Mouse (Mus musculus) midbrain, embryonic 11.5 days (tissue): ENCODE measurements at regions not wholly inside any gene's neighbourhood (a gene's known extent, or its start where the extent isn't known, plus 50 kb on each side); places are given as distances from the start of the nearest gene placed in this dataset.
A peak's percentile ranks its signal among the peaks of the same experiment; 100 is the strongest.

Source experiments
- ATAC-seq: fragments of 200-750 bp; cut with Nextera tagmentation; 2 replicates; pipeline ENCODE4 v1.8.0; 2017; ENCODE audit warnings: moderate TSS enrichment, moderate library complexity; ENCODE audit not compliant: low FRiP score
- DNase-seq: peaks from one replicate; pipeline ENCODE4 v3.0.0; 2015; ENCODE audit warnings: low spot score; ENCODE audit errors: missing footprints
- H3K27ac ChIP-seq: fragments of 300-500 bp; sonication (generic); 2 replicates; pipeline ENCODE4 v1.5.1; 2014; ENCODE audit warnings: low read depth, low read length
- H3K27me3 ChIP-seq: fragments of 300-500 bp; sonication (generic); 2 replicates; pipeline ENCODE4 v1.6.1; 2014; ENCODE audit warnings: mild to moderate bottlenecking, low read length, moderate library complexity, mixed read lengths; ENCODE audit not compliant: control insufficient read depth, insufficient read depth
- H3K36me3 ChIP-seq: fragments of 300-500 bp; sonication (generic); 2 replicates; pipeline ENCODE4 v1.6.1; 2014; ENCODE audit warnings: mild to moderate bottlenecking, low read length, moderate library complexity, mixed read lengths; ENCODE audit not compliant: control insufficient read depth, insufficient read depth
- H3K4me1 ChIP-seq: fragments of 300-500 bp; sonication (generic); 2 replicates; pipeline ENCODE4 v1.6.1; 2014; ENCODE audit warnings: low read length; ENCODE audit not compliant: control insufficient read depth, insufficient read depth
- H3K4me2 ChIP-seq: fragments of 300-500 bp; sonication (generic); 2 replicates; pipeline ENCODE4 v1.6.1; 2014; ENCODE audit warnings: mild to moderate bottlenecking, moderate library complexity
- H3K4me3 ChIP-seq: fragments of 300-500 bp; sonication (generic); 2 replicates; pipeline ENCODE4 v1.5.1; 2014; ENCODE audit warnings: low read depth, low read length
- H3K9ac ChIP-seq: fragments of 300-500 bp; sonication (generic); 2 replicates; pipeline ENCODE4 v1.6.1; 2014; ENCODE audit warnings: low read length
- H3K9me3 ChIP-seq: fragments of 300-500 bp; sonication (generic); 2 replicates; pipeline ENCODE4 v1.6.1; 2016; ENCODE audit warnings: low read length; ENCODE audit not compliant: control insufficient read depth
- WGBS: fragments of 180-500 bp; shearing (Covaris S2); extraction: QIAGEN DNeasy Blood & Tissue Kit; methylation state at CpG from one replicate; pipeline ENCODE4 v1.1.7; 2014; 5-methylcytosine and 5-hydroxymethylcytosine counted together

DNA sequence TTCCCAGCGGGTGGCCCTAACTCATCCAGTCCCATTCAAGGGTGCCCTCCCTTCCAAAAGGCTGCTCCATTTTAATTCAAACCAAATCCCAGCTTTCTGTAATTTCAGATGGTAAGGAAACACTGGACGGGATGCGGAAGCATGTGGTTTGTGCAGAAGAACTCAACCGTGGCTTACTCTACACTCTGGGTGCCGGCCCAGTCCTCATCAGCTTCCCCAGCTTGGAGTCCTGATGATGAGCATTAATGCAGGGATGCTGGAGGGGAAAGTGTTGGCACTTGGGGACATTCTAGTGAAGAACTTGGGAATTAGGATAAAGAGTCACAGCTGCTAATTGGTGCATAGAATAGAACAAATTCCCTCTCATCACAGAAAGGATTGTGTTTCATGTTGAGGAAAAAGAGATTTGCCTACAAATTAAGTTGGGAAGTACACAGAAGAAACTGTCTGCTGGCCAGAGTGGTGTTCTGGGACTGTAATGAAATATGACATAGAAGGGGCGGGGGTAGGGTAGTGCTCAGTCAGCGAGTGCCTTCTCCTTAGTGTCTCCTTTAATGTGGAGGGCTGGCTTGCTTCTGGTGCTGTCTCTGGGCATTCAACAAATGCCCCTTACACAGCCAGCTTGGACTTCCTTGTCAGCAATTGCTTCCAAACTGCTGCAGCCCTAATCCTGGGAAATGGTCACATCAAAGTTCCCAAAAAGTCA lies 285.0 kb upstream of the Bmper start:
- Histone ChIP-seq H3K27me3 (no peaks in the 10 kb centered on the region), H3K36me3 (no peaks in the 10 kb centered on the region), H3K9ac (no peak overlapping the region), H3K4me3 (no peak overlapping the region), H3K9me3 (no peaks in the 10 kb centered on the region), H3K27ac (no peak overlapping the region), H3K4me2 (no peak overlapping the region), H3K4me1 (no peaks in the 10 kb centered on the region)
- 87% methylated on average over 7 of the region's 7 CpGs for WGBS
- no peak for ATAC-seq
- DNase-seq, result no peak

DNA sequence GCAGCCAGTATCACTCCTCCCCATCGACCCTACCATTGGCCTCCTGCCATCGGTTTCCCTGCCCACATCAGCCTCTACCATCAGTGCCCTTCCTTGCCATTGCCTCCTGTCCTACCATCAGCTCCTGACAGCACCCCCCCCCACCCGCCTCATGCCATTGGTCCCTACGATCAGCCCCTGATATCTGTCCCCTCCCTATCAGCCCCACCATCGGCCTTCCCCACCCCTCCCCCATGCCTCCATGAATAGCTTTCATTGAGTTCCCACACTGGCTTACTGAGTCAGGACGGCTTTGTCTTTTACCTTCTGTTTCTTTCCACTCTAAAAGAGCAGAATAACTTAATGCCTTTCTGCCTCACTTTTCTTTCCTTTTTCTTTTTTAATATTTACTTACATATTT lies 277.9 kb upstream of the Bmper start:
- Histone ChIP-seq H3K9me3 (no peaks in the 10 kb centered on the region), H3K27ac (no peak overlapping the region), H3K4me2 (no peak overlapping the region), H3K36me3 (no peaks in the 10 kb centered on the region), H3K9ac (no peak overlapping the region), H3K4me1 (no peaks in the 10 kb centered on the region), H3K4me3 (no peak overlapping the region), H3K27me3 (no peaks in the 10 kb centered on the region)
- peak; percentile 70 for ATAC-seq
- WGBS, result 63% methylated on average over 6 of the region's 6 CpGs
- no peak for DNase-seq

DNA sequence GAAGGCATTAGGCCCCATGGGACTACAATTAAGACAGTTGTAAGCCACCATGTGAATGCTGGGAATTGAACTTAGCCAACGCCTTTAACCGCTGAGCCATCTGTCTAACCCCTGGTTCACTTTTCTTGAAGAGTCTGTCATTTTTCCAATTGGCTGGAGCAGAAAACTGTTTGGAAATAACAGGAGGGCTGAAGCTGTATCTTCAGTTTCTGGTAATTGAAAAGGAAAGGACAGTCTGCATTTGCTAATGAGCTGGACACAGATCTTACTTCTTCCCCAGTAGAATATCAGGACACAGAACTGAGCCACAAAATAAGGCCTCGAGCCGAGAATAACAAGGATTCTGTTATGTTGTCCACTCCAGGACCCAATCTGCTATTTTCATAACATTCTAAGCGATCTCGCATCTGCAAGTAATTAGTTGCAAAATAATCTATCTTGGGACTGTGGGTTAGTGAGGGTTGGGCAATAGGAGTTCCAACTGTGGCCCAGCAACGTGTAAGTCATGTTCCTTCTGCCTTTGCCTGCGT lies 277.4 kb upstream of the Bmper start:
- Histone ChIP-seq H3K4me2 (no peak overlapping the region), H3K4me3 (no peak overlapping the region), H3K27me3 (no peaks in the 10 kb centered on the region), H3K9ac (no peak overlapping the region), H3K4me1 (no peaks in the 10 kb centered on the region), H3K27ac (no peak overlapping the region), H3K36me3 (no peaks in the 10 kb centered on the region), H3K9me3 (no peaks in the 10 kb centered on the region)
- 0 out of 2 replicates have a peak, but pooled peaks have one; percentile 40 for ATAC-seq
- 79% methylated on average over 8 of the region's 8 CpGs for WGBS
- no peak for DNase-seq

DNA sequence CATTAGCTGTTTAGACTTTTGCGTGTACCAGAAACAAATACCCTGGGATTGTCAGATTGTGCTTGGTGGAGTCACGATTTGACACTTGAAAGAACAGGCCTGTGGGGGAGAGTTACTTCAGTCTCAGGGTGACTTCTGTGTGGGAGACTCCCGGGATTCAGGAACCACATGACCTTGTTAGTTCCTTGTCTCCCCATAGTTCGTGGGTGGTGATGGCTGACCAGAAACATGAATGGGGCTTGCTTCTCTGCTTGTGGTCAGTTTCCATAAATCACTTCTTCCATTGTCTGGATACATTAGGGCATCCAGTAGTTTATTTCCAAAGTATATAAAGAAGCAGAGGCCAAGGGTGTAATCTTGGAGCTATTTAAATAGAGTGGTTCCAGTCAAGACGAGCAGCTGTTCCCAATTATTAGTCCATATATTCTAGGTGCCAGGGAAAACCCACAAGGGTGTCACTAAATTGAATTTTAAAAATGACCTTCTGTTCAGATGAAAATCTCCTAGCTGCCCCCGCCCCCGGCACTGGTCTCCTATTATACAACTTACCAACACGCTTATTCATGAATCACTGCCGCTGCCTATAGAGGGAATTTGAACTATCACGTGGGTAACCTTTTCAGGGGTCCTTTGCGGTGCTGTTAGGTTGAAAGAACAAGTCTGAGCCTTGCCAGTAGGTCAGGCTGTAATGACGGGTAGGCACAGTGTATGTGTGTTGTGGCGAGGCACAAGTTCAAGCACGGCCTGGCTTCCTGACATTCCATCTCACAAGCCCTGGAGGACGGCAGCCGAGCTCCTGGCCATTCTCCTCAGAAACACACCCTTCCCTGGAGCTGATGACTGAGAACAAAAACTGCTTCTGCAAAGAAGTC lies 270.1 kb upstream of the Bmper start:
- no peaks in the 10 kb centered on the region for H3K4me1 ChIP-seq
- H3K27ac ChIP-seq, result no peak overlapping the region
- DNase-seq, result no peak
- H3K27me3 ChIP-seq, result no peaks in the 10 kb centered on the region
- no peaks in the 10 kb centered on the region for H3K9me3 ChIP-seq
- 80% methylated on average over 16 of the region's 16 CpGs for WGBS
- no peak for ATAC-seq
- no peak overlapping the region for H3K4me2 ChIP-seq
- no peaks in the 10 kb centered on the region for H3K36me3 ChIP-seq
- no peak overlapping the region for H3K9ac ChIP-seq
- no peak overlapping the region for H3K4me3 ChIP-seq

DNA sequence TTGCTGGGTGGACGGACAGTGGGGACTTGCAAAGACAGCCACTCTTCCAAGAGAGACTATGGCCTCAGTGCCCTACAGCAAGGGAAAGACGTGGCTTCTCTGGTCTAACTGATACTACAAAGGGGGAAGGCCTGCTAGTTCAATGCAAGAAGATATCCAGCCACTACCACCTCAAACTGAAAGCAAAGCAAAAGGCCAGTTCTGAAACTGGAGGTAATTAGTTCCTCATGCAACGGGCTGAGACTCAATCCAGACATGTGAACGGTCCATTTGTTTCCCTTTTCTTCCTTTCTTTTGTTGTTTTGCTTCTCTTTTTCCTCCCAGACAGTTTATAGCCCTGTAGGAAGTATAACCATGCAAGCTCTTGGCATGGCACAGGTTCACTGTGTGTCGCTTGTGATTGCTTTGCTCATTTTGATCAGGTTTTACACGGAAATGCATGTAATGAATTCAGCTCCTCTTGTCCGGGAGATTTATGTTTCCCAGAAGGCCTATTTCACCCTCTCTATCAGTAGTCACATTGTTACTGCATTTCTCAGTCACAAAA lies 260.5 kb upstream of the Bmper start:
- Histone ChIP-seq H3K27me3 (no peaks in the 10 kb centered on the region), H3K4me3 (no peak overlapping the region), H3K4me2 (no peak overlapping the region), H3K9ac (no peak overlapping the region), H3K9me3 (no peaks in the 10 kb centered on the region; the same call in 1 of the 2 replicates), H3K4me1 (no peaks in the 10 kb centered on the region), H3K27ac (no peak overlapping the region), H3K36me3 (no peaks in the 10 kb centered on the region)
- DNase-seq (no peak), ATAC-seq (no peak)
- WGBS, result 63% methylated on average over 7 of the region's 7 CpGs

DNA sequence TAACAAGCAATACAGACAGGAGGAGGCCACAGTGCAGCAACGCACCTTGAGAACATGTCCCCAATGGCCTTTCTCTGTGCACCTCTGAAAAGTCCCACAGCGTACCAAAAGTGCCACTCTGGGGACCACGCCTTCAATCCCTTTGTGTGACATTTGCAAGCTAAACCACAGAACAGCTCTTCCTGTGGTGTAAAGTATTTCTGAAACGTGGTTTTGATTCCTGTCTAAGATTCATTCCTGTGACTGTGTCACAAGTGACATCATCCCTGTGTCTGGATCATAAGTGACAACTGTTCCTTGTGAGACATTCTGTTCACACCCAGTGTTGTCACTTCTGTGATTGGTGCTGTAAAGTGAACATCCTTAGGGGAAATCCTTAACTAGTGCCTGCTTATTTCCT lies 251.6 kb upstream of the Bmper start:
- 78% methylated on average over 4 of the region's 4 CpGs for WGBS
- H3K4me3 ChIP-seq, result no peak overlapping the region
- no peak overlapping the region for H3K27ac ChIP-seq
- no peaks in the 10 kb centered on the region for H3K4me1 ChIP-seq
- DNase-seq (no peak), ATAC-seq (no peak)
- no peaks in the 10 kb centered on the region for H3K36me3 ChIP-seq
- H3K9ac ChIP-seq, result no peak overlapping the region
- no peaks in the 10 kb centered on the region for H3K27me3 ChIP-seq
- no peaks in the 10 kb centered on the region for H3K9me3 ChIP-seq
- no peak overlapping the region for H3K4me2 ChIP-seq

DNA sequence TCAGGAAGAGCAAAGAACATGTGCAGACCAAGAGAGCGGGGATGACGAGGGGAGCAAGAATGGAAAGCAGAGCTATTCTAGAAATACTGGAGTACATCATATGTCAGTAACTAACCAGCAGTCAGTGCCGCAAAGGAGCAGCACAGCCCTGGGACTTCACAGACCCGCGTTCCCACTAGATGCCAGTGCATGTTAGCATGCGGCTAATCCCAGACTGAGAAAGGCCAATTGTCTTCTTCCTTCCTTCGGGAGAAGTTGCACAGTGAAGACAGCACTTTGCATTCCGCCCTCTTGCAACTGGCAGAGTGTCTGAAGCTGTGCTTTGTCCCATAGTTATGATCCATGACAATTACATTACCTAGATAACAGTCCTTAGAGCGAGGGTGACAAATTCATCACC lies 246.1 kb upstream of the Bmper start:
- Histone ChIP-seq H3K4me2 (no peak overlapping the region), H3K9ac (no peak overlapping the region), H3K27ac (no peak overlapping the region), H3K9me3 (no peaks in the 10 kb centered on the region), H3K27me3 (no peaks in the 10 kb centered on the region), H3K36me3 (no peaks in the 10 kb centered on the region), H3K4me1 (no peaks in the 10 kb centered on the region), H3K4me3 (no peak overlapping the region)
- 54% methylated on average over 9 of the region's 9 CpGs for WGBS
- DNase-seq (no peak), ATAC-seq (0 out of 2 replicates have a peak, but pooled peaks have one; percentile 7)

DNA sequence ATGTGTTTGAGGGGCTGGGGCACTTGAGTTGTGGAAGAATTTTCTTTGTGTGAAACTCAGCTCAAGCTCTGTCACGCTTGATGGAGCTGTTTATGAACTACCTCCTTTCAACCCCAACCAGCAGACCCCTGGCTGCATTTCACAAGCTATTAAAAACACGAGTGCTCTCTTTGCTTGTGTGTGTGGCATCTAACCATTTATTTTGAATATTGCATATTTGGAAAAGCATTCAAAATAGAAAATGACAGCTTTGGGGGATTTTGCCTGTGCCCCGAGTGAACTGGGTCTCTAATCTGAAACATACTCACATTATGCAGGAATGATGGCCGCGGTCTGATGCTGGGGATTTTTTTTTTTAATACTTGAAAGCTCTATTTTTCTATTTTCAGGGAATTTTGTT lies 243.2 kb upstream of the Bmper start:
- no peaks in the 10 kb centered on the region for H3K9me3 ChIP-seq
- no peak overlapping the region for H3K27ac ChIP-seq
- no peak overlapping the region for H3K4me2 ChIP-seq
- no peak overlapping the region for H3K4me3 ChIP-seq
- no peaks in the 10 kb centered on the region for H3K36me3 ChIP-seq
- no peaks in the 10 kb centered on the region for H3K4me1 ChIP-seq
- H3K9ac ChIP-seq, result no peak overlapping the region
- 66% methylated on average over 5 of the region's 5 CpGs for WGBS
- no peak for DNase-seq
- no peak for ATAC-seq
- no peaks in the 10 kb centered on the region for H3K27me3 ChIP-seq

DNA sequence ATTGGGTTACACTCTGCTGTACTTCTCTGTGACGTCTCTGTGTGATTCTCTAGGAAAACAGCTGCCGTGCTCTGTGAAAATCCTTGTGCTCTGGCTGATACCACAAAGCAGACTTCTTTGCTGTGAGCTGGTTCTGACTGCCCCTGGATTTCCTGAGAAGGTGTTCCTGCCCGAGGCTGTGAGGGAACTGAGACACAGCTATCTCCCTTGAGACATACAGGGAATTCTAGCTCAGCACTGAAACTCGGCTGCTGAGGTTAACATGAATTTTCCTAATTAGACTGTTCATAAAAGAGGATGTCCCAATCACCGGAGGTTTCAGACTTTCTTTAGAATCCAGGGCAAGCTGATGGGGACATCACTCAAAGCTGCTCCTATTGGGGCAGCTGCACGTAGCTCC lies 233.4 kb upstream of the Bmper start:
- Histone ChIP-seq H3K36me3 (no peaks in the 10 kb centered on the region), H3K9me3 (no peaks in the 10 kb centered on the region), H3K4me3 (no peak overlapping the region), H3K27ac (no peak overlapping the region), H3K9ac (no peak overlapping the region), H3K27me3 (no peaks in the 10 kb centered on the region), H3K4me1 (no peaks in the 10 kb centered on the region), H3K4me2 (no peak overlapping the region)
- WGBS, result 80% methylated on average over 6 of the region's 6 CpGs
- ATAC-seq (no peak), DNase-seq (no peak)
